Mouse (Mus musculus) right cerebral cortex, postnatal 36 days (tissue): ENCODE results near the gene Zswim7.

Experiments
- DNase-seq, 2 experiments: peaks; one replicate each; pipeline ENCODE4 v3.0.0; 2022; ENCODE audit warnings: low spot score in 2 of 2, mixed read lengths in 1 of 2

Gene Zswim7

GRCm38 (mm10) chr11:62253380-62253779 lies 27.8 kb downstream of the Zswim7 start:
- no peak for DNase-seq

DNA sequence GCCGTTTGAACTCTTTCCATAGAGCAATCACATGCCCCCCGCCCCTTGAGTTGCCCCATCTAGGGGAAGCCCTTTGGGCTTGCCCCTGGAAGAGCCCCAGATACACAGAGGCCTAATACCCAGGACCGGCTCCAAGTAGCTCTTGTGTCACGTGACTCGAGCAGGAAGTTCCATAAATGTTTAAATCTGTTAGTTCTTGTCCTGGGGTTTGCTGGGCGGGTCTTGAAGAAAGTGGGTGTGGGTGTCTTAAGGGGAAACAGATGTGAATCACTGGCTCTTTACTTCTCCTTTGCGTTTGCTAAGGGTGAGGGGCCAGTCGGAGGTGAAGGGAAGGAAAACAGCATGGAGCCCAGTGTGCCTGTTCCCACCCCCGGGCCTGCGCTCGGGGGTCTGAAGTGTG lies 30.1 kb downstream of the Zswim7 start:
- no peak for DNase-seq

DNA sequence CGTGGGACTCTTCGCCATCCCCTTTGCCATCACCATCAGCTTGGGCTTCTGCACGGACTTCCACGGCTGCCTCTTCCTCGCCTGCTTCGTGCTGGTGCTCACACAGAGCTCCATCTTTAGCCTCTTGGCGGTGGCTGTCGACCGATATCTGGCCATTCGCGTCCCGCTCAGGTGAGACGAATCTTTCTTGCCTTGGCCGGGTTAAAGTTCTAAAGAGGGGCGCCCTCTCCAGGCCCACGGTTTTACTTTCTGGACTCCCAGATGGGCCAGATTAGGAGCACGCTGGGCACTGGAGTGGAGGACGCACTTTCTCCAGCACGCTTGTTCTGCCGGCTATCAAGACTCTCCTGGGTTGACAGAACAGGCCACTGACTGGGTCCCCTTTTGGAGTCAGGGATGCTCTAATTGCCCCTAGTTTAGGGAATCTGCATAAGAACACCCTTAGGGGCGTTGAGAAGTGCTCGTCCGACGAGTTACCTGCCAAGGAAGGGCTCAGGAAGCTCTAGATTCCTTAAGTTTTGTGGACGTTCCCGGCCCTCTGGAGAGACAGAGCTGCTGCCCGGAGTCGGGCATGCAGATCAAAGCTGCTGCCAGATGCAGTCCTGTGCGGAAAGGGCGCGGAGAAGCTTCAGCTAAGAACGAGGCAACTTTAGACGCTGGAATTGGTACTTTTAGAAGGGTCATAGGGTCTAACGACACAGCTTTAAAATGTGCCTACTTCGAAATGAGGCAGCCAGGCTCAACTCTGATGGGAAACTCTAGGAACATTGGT lies 31.7 kb downstream of the Zswim7 start:
- no peak for DNase-seq

- no peak for DNase-seq
These were observed 32.6 kb downstream of the Zswim7 start, which contains the start of gene Adora2b for GRCm38 (mm10) chr11:62248401-62249244. Adora2b (plus strand) TSS chr11:62248984.

DNA sequence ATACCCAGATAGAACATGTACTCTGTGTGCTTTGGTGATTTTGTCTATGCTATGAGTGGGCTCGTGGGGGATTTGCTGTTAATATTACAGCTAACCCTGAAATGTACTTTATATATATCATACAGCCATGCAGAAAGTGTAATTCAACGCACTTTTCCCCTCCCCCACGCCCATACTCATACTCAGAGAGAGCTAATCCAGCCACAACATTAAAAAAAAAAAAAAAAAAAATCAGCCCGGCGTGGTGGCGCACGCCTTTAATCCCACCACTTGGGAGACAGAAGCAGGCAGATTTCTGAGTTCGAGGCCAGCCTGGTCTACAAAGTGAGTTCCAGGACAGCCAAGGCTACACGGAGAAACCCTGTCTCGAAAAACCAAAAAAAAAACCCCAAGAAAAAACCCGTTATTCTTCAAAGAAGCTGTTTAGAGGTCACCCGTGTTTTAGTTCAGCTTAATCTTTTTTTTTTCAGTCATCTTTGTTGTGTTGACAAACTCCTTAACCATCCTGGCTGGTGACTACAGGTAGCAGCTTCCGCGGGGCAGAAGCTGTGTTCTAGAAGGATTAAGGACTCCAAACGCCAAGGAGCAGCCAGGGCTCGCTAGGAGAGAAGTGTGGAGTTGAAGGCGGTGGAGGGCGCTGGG lies 33.3 kb downstream of the Zswim7 start:
- DNase-seq: no peak

DNA sequence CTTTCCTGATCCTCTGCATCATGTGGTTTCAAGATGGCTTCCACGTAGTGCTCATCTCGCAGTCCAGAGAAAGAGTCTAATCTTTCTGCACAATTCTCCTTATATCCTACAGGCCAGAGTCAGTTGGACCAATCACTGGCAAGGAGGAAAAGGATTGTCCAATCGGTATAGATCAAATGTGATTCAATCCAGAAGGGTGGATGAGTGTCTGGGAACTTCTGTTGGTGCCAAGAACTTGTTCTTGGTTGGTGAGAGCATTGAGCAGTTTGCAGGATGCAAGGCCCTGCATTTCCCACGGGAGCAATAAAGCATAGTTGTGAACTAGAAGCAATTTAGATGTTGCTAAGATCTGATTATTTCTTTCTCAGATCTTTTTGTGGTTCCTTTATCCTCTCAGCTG lies 36.7 kb downstream of the Zswim7 start:
- DNase-seq: no peak

GRCm38 (mm10) chr11:62243871-62244270 lies 37.3 kb downstream of the Zswim7 start:
- DNase-seq: no peak

- DNase-seq: no peak
These were observed 40.4 kb downstream of the Zswim7 start for GRCm38 (mm10) chr11:62240631-62241261.

GRCm38 (mm10) chr11:62224797-62225196 lies 56.4 kb downstream of the Zswim7 start:
- no peak for DNase-seq

DNA sequence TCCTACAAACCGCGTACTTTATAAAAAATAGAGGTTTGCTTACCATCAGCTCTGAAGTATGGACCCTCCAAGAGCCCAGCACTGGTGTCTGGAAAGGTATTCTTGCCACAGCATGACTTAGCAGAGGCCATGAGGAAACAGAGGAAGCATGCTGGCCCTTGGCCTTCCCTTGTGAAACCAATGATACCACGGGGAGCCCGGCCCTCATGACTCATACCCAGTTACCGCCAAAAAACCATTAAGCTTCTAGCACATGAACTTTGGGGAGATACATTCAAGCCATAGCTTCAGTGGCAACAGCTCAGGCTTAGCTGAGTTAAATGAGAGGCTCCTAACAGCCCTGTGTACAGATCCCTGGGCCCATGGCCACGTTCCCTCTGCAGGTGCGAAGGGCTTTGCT lies 57.2 kb downstream of the Zswim7 start:
- no peak for DNase-seq

DNA sequence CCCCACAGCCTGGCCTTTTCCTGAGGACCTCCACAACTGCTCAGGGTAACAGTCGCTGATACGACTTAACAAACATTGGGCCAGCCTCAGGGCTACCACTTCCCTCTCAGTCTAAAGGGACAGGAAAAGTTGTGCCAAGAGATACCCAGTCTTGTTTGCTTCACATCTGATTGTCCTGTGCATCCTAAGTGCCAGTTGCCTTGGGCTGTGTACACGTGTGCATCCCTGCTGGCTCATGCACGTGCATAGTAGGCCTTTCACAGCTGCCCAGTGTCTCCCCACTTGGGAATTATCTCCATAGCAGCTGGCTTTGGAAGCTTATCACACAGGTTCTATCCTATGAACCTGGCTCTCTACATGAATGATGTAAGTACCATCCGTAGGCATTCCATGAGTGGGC lies 57.8 kb downstream of the Zswim7 start:
- no peak for DNase-seq

DNA sequence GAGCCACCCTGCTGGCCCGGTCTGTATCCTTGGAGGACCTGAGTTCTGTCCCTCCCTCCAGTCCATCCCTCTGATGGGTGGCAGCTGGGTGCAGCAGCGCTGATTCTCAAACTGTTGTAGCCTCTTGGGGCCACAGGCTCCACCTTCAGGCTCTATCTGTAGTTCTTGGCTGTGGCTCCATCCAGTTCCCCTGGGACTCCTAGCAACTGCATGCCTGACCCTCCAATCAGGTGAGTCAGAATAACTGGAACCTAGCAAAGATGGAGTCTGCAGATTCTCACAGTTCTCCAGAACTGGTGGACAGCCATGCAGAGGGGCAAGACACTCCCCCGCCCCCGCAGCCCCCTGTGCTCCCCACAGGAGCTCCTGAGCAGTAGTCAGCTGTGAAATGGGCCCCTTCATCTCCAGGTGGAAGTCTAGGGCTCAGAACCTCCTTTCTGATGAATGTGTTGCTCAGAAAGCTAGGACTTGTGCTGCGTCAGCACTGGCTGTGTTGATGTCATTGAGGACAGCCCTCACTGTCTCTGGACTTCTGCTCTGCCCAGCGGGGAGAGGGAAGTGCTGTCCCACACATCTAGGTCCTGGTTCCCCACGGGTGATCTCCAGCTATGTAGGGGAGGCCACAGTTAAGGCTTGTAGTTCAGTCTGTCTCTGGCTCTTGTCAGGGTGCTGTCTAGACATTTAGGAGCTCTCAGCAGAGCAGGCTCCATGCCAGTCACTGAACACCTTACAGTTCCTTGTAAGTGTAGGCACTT lies 60.2 kb downstream of the Zswim7 start:
- no peak for DNase-seq

GRCm38 (mm10) chr11:62217751-62218150 lies 63.4 kb downstream of the Zswim7 start:
- no peak for DNase-seq
